In the genomic region with DNA sequence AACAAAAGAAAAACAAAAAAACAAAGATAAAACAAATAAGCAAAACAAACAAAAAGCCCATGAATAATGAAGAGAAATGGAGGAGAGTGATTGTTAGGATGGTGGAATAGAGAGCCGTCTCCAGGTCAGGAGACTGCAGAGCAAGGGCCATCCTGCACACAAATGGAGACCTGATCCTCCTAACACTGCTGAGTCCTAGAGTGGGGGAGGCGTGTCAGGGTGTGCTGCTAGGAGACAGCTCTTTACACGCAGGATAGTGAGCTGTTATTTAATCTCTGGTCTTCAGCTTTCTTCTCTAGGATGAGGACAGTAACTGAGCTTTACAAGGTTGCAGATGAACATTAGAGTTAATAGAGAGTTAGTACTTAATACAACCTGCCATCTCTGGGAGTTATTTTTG, we compare ENCODE assay signal across 19 mouse cellular contexts. TPM values are rescaled to one million over a fixed set of nuclear protein-coding genes. Genes with fewer than 3 reads are reported as not detected.
DNase-seq lines count a peak whose midpoint lies in the region; ATAC-seq and TF ChIP-seq lines count a peak whose summit lies in the region.
"Had no signal": no experiment of that assay in that cellular context is flagged by ENCODE, and none has a peak within 500 bp of the region (broad histone marks: within the 10 kb centered on the region; RNA-seq: fewer than 3 reads in every experiment).

No protein-coding gene starts in this region.

- H3K9me3 ChIP-seq in kidney, embryonic 14.5 days (ENCODE audit: control insufficient read depth, low read length) = no peaks in the 10 kb centered on the region
- no peaks in the 10 kb centered on the region for H3K9me3 ChIP-seq in neural tube, embryonic 15.5 days (replicated peaks)
- H3K9me3 ChIP-seq: embryonic facial prominence, embryonic 12.5 days; forebrain, embryonic 12.5 days; heart, embryonic 13.5 days; hindbrain, embryonic 13.5 days had no signal

- TF ChIP-seq CTCF in embryonic fibroblast, embryonic 13.5 days (IDR thresholded peaks at IDR 0.05; ENCODE audit: borderline replicate concordance, insufficient read depth, low read length) = no peak

- no peaks in the 10 kb centered on the region for H3K27me3 ChIP-seq in kidney, embryonic 14.5 days (ENCODE audit: control insufficient read depth, insufficient read depth, low read length)
- no peaks in the 10 kb centered on the region for H3K27me3 ChIP-seq in neural tube, embryonic 15.5 days (replicated peaks)
- H3K27me3 ChIP-seq: embryonic facial prominence, embryonic 12.5 days; forebrain, embryonic 12.5 days; heart, embryonic 13.5 days; hindbrain, embryonic 13.5 days had no signal

- no peak overlapping the region for H3K4me2 ChIP-seq in kidney, embryonic 14.5 days (replicated peaks; ENCODE audit: low read depth, low read length)
- H3K4me2 ChIP-seq in neural tube, embryonic 15.5 days = no peak overlapping the region
- H3K4me2 ChIP-seq: embryonic facial prominence, embryonic 12.5 days; forebrain, embryonic 12.5 days; heart, embryonic 13.5 days; hindbrain, embryonic 13.5 days had no signal

- H3K4me1 ChIP-seq in kidney, embryonic 14.5 days (ENCODE audit: control insufficient read depth, insufficient read depth, low read length) = 0 out of 2 replicates have a peak, but pooled peaks cover 4% of the 10 kb centered on the region
- H3K4me1 ChIP-seq in embryonic fibroblast, embryonic 13.5 days (ENCODE audit: control insufficient read depth, insufficient read depth, low read length) = peaks cover 7% of the 10 kb centered on the region; the same call in 1 of the 2 replicates
- H3K4me1 ChIP-seq in neural tube, embryonic 15.5 days = no peaks in the 10 kb centered on the region
- H3K4me1 ChIP-seq: embryonic facial prominence, embryonic 12.5 days; forebrain, embryonic 12.5 days; hindbrain, embryonic 13.5 days had no signal

- peaks cover 46% of the 10 kb centered on the region for H3K36me3 ChIP-seq in kidney, embryonic 14.5 days (ENCODE audit: control insufficient read depth, insufficient read depth, low read length)
- no peaks in the 10 kb centered on the region for H3K36me3 ChIP-seq in neural tube, embryonic 15.5 days

- peak; percentile 7 to 11 for DNase-seq in gastrocnemius, adult 8-10 months (ENCODE audit: low spot score in 2 of 2)
- no peak for DNase-seq in gastrocnemius, postnatal 36 days
- DNase-seq in kidney, postnatal 36 days = no peak
- DNase-seq in R1 (ENCODE audit: low read depth, low spot score) = peak; percentile 24
- DNase-seq: adrenal gland, adult 8-10 months; adrenal gland, postnatal 36 days; cerebellum, adult 2 months; cerebellum, postnatal 10 days had no signal

- H3K4me3 ChIP-seq in kidney, embryonic 14.5 days (ENCODE audit: low read length) = no peak overlapping the region
- H3K4me3 ChIP-seq in embryonic fibroblast, embryonic 13.5 days (ENCODE audit: insufficient read depth, low read length) = no peak overlapping the region
- H3K4me3 ChIP-seq in neural tube, embryonic 15.5 days (replicated peaks) = no peak overlapping the region
- H3K4me3 ChIP-seq: embryonic facial prominence, embryonic 12.5 days; forebrain, embryonic 12.5 days; heart, embryonic 13.5 days; hindbrain, embryonic 13.5 days had no signal

- ATAC-seq in kidney, embryonic 14.5 days (ENCODE audit: low FRiP score, low TSS enrichment) = 0 out of 2 replicates have a peak, but pooled peaks have one; percentile 77
- no peak for ATAC-seq in monocyte, adult 5-6 weeks (replicated peaks; ENCODE audit: insufficient number of reproducible peaks, low FRiP score, low TSS enrichment, poor library complexity, severe bottlenecking)
- no peak for ATAC-seq in neural tube, embryonic 15.5 days (ENCODE audit: low FRiP score)
- ATAC-seq: forebrain, embryonic 16.5 days; hindbrain, postnatal 0 days had no signal

- H3K9ac ChIP-seq in kidney, embryonic 14.5 days (ENCODE audit: low read depth, low read length) = no peak overlapping the region
- H3K9ac ChIP-seq in neural tube, embryonic 15.5 days (replicated peaks) = no peak overlapping the region
- H3K9ac ChIP-seq: embryonic facial prominence, embryonic 12.5 days; forebrain, embryonic 12.5 days; heart, embryonic 13.5 days; hindbrain, embryonic 13.5 days had no signal

- no peak overlapping the region for H3K27ac ChIP-seq in kidney, embryonic 14.5 days (ENCODE audit: low read depth, low read length)
- peak overlapping the region; percentile 86 for H3K27ac ChIP-seq in embryonic fibroblast, embryonic 13.5 days (ENCODE audit: insufficient read depth, low read length)
- no peak overlapping the region for H3K27ac ChIP-seq in neural tube, embryonic 15.5 days (replicated peaks)
- H3K27ac ChIP-seq: embryonic facial prominence, embryonic 12.5 days; forebrain, embryonic 12.5 days; heart, embryonic 13.5 days; hindbrain, embryonic 13.5 days; hindbrain, postnatal 0 days had no signal

- 46% methylated on average over 3 of the region's 3 CpGs for WGBS in kidney, embryonic 14.5 days
- 87% methylated on average over 3 of the region's 3 CpGs for WGBS in neural tube, embryonic 15.5 days

- TF ChIP-seq POLR2A in embryonic fibroblast, embryonic 13.5 days (IDR thresholded peaks at IDR 0.05; ENCODE audit: low read depth, low read length) = no peak

- intact Hi-C loops in gastrocnemius, postnatal 36 days (cut with DNase I) = no loop called here

RNA-seq across cellular contexts. Expression of a gene that starts 14.9 kb away (rescaled TPM):
- 1 to 10 TPM; 1.1 to 4.8 (median 3.1) TPM for total RNA-seq in gastrocnemius, adult 8-10 months (2022)
- 1 to 10 TPM; 1.4 to 1.9 TPM for total RNA-seq in gastrocnemius, postnatal 36 days (2021)
- 107 and 124 TPM in 2 replicates for polyA plus RNA-seq in kidney, embryonic 14.5 days (2014; fragmentation: Nextera tagmentation; extraction: Ambion mirVana)
- 62.3 and 82.9 TPM in 2 replicates for polyA plus RNA-seq in embryonic fibroblast, embryonic 13.5 days (2011; ENCODE audit: insufficient read length, low read depth, missing spikeins)
- total RNA-seq in monocyte, adult 5-6 weeks (2017) = 1.1 to 2.7 TPM (median 1.6 TPM) in 3 replicates
- polyA plus RNA-seq in neural tube, embryonic 15.5 days (2015; fragmentation: Nextera tagmentation; extraction: Ambion mirVana) = 11.1 and 26.9 TPM in 2 replicates

RNA-seq across cellular contexts. Expression of a gene that starts 31.1 kb away (rescaled TPM):
- total RNA-seq in gastrocnemius, adult 8-10 months (2022) = 10 to 100 TPM in 3 of 4 experiments, 1 to 10 TPM in 1; 9.1 to 17.5 (median 15.4) TPM
- 10 to 100 TPM; 15.4 to 17.6 TPM for total RNA-seq in gastrocnemius, postnatal 36 days (2021)
- 66.9 and 96.1 TPM in 2 replicates for polyA plus RNA-seq in kidney, embryonic 14.5 days (2014; fragmentation: Nextera tagmentation; extraction: Ambion mirVana)
- 51.2 and 71.7 TPM in 2 replicates for polyA plus RNA-seq in embryonic fibroblast, embryonic 13.5 days (2011; ENCODE audit: insufficient read length, low read depth, missing spikeins)
- total RNA-seq in monocyte, adult 5-6 weeks (2017) = 11.8 to 39.0 TPM (median 21.7 TPM) in 3 replicates
- polyA plus RNA-seq in neural tube, embryonic 15.5 days (2015; fragmentation: Nextera tagmentation; extraction: Ambion mirVana) = 119 and 125 TPM in 2 replicates

RNA-seq across cellular contexts. Expression of a gene that starts 48.5 kb away (rescaled TPM):
- total RNA-seq in gastrocnemius, adult 8-10 months (2022) = 100 to 1,000 TPM; 731 to 847 (median 747) TPM
- total RNA-seq in gastrocnemius, postnatal 36 days (2021) = 100 to 1,000 TPM; 443 to 553 TPM
- 0.13 TPM in 1 of 2 replicates, not detected in the other for polyA plus RNA-seq in kidney, embryonic 14.5 days (2014; fragmentation: Nextera tagmentation; extraction: Ambion mirVana)
- polyA plus RNA-seq in embryonic fibroblast, embryonic 13.5 days (2011; ENCODE audit: insufficient read length, low read depth, missing spikeins) = 0.93 and 1.1 TPM in 2 replicates
- total RNA-seq in monocyte, adult 5-6 weeks (2017) = not detected in 3 replicates
- polyA plus RNA-seq in neural tube, embryonic 15.5 days (2015; fragmentation: Nextera tagmentation; extraction: Ambion mirVana) = 0.08 and 0.29 TPM in 2 replicates
- total RNA-seq: adrenal gland, postnatal 36 days had no signal
- polyA plus RNA-seq: cerebellum, adult 2 months; forebrain, embryonic 12.5 days; forebrain, embryonic 16.5 days; frontal cortex, adult 2 months; hindbrain, embryonic 13.5 days had no signal

Comparison
In these comparisons a context has a peak if more than half of its experiments do, and no peak if none do; other contexts are left out.
1. DNase-seq: peak in gastrocnemius, adult 8-10 months (2 of 2) and R1 (single experiment); none in gastrocnemius, postnatal 36 days (0 of 2) and kidney, postnatal 36 days (0 of 2).
2. RNA of a gene that starts 48.5 kb away (total RNA-seq): 731 to 847 TPM in gastrocnemius, adult 8-10 months and 443 to 553 TPM in gastrocnemius, postnatal 36 days; not detected in monocyte, adult 5-6 weeks; every median in the first group is over 100 times any median in the second.